Mouse (Mus musculus): ENCODE data around the gene Mdm4.
"Not testable (repeated sequence)": the region's sequence is repeated elsewhere in the genome, so short reads cannot be mapped to it uniquely, and the experiment has no call there.

Mdm4 gene

DNA sequence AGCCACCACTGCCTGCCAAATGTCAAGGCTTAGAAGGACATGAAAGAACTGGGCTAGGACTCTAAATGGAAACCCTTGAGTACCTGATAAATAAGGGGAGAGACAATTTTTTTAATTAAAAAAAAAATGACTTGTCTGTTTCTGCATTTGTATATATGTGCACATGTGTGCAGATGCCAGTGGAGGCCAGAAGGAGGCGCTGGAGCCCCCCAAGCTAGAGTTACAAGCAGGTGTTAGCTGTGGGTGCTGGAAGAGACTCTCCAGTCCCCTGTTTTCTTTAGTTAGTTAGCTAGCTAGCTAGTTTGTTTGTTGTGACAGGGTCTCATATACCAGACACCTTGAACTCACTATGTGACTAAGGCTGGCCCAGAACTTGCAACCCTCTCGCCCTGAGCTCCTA, 21.5 kb upstream of the Mdm4 start:
- no peak for DNase-seq (ENCODE audit: low spot score)

DNA sequence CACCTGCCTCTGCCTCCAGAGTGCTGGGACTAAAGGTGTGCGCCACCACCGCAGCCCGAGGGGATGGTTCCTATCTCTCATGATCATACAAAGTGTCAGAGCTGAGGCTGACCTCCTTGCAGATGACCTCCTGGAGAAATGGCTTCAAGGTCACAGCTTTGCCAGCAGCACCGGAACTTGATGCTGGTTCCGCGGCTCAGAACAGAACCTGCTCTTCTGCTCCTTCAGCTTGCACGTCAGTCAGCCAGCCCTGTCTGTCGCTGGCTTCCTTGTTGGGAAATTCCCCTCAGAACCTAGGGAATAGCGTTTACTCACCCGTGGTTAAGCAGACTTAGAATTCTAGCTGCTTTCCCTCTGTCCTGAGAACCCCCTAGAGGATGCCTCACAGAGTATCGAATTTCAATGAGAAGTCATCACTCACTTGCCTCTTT, 19.7 kb upstream of the Mdm4 start:
- no peak for DNase-seq (ENCODE audit: low spot score)

DNA sequence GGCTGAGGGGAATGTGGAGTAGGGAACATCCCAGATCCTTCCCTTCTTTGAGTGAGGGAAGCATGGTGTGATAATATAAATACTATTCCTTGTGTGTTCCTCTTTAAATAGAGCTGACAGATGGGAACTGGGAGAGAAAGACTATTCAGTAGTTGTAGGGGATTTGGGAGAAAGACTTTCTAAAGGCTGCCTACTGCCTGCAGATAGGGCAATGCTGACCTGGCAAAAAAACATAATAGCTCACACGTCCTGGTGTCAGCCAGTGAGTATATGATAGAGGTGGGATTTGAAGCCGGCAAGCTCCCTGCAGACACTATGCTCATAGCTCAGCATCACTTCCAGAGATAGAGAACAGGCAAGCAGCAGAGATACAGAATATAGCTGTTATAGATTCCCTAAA, 18.3 kb upstream of the Mdm4 start:
- DNase-seq (ENCODE audit: low spot score): no peak

DNA sequence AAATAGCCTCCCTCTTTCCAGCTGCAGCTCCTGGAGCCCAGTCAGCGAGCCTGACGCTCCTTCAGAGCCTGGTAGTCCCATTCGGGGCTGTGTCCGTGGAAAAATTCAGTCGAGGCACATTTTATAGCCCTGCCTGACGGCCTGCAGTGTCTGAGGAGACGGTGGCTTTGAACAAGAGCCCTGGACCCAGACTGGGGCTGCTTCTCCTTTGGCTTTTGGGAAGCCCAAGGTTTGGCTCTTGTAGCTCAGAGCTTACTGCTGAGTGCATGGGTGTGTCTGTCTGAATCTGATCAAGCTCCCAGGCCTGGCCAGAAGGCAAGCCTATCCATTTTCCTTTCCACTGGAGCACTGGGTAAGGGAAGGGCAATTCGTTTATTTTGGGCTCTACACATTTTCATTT, 17.2 kb upstream of the Mdm4 start:
- DNase-seq (ENCODE audit: low spot score): no peak

DNA sequence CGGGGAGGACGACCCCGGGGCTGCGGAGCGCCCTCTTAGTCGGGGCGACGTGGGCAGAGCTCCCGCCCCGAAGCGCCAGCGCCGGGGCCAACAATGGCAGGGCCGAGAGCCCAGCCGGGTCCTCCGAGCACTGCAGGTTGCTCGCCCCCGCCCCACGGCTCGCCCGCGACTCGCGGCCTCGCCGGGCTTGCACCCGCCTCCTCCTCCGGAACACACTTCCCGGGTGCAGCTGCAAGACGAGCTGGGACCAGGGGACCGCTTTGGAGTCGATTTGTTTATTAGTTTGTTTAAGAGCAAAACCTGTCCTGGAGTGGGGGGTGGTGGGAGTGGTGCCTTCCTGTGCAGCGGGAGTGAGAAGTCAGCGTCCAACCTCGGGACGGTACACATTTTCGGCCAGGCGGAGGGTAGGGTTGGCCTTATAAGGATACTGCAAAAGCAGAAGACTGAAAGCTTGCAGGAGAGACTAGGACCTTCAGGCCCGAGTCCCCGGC, 16.1 kb upstream of the Mdm4 start:
- DNase-seq (ENCODE audit: low spot score): peak; percentile 70

DNA sequence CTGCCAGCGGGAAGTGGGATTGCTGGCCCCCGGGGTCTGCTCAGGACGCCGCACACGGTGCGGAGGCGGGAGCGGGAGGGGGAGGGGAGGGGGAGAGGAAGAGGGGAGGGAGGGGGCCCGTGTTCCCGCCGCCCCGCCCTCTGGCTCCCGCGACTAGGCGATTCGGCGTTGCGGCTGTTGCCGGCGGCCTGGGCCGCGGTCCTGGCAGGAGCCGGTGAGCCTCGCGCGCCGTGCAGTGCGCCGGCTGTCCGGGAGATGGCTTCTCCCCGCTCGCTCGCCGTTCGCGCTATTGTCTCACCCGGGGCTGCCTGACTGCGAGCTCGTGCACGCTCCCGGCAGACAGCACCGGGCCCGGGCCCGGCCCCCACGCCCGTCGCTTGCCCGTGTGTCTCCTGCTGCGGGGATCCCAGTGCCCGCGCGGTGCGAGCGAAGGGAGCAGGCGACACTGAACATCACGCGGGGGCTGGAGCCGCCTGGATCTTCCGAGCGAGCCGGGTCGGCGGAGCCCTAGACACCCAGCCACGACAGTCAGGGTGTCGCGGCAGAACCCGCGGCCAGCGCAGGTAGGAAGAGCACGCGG, 15.6 kb upstream of the Mdm4 start:
- peak; percentile 84 for DNase-seq (ENCODE audit: low spot score)

DNA sequence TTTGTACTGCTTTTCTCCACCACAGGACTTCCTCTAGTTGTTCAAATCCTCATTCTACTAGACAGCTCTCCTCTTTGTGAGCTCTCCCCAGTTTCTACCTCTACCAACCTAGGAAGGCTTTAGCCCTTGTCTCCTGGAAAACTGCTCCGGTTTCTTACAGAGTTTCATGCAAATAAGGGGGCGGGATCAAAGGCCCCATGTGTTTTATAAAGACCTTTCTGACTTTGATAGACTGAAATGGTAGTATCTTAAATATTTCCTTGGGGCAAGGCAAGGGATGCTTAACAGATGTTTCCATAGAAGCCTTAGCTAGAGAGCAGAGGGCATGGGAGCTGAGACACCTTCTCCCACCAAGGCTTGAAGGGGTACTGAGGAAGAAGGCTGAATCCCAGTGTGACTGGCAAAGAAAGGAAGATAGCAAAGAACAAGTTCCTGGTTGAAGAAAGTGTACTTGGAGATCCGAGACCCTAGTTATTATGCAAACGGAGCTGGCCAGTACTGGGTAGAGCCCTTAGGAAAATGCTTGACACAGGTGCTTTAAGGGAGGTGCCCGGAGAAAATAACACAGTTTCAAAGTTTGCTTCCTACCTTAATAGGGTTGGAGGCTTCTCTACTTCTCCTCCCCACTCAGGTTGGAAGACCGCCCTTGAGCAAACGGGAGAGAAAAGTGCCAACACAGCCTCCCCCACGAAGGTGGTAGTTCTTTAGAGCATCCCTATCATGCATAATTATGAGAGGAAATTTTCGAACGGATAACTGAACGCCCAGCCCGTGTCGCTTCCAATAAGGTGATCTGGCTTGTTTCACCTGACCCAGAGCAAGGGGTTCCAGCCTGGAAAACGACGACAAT, 14.9 kb upstream of the Mdm4 start, which contains the start of gene Pik3c2b:
Gene Pik3c2b (plus strand): TSS at position 657 of the 850 bp plus-strand sequence.
- peak; percentile 22 for DNase-seq (ENCODE audit: low spot score)

DNA sequence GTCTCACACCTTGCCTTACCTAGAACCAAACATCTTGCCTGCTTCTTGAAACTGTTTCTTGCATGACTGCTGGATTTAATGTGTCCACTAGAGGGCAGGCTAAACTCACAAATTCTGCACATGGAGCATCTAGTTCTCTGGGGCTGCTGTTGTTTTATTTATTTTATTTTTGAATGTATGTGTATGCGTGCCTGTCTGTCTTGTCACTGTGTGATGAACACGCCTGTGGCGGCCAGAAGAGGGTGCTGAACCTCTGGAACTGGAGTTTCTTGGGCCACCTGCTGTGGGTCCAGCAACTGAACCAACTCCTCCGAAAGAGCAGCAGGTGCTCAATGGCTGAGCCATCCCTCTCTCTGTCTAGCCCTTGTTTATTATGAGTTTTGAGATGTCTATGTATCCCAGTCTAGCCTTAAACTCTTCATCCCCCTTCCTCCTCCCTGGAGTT, 9.2 kb upstream of the Mdm4 start:
- DNase-seq (ENCODE audit: low spot score): peak; percentile 85

DNA sequence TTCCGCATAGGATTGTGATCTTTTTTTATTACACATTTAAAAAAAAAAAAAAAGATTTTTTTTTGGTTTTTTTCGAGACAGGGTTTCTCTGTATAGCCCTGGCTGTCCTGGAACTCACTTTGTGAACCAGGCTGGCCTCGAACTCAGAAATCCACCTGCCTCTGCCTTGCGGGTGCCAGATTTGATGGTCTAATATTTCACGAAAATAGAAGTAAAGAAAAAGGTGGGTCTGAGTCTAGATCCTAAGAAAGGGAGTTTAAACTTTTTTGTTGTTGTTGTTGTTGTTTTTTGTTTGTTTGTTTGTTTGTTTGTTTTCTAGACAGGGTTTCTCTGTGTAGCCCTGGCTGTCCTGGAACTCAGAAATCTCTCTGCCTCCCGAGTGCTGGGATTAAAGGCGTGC, 4.3 kb upstream of the Mdm4 start:
- not testable (repeated sequence) for DNase-seq (ENCODE audit: low spot score)

DNA sequence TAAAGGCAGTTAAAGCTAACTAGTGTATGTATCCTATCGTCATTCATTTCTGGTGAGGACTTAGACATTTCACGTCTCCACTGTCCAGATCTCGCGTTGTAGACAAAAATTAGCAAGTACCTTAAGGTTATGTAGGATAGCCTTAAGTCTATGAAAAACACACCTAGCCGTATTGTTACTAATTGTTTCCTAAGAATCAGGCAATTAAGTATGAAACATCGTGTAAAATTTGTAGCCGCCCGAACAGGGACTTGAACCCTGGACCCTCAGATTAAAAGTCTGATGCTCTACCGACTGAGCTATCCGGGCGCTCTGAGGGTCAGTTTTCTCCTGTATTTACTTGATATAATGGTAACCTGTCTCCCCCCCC, 3.7 kb upstream of the Mdm4 start:
- DNase-seq (ENCODE audit: low spot score): peak; percentile 83

DNA sequence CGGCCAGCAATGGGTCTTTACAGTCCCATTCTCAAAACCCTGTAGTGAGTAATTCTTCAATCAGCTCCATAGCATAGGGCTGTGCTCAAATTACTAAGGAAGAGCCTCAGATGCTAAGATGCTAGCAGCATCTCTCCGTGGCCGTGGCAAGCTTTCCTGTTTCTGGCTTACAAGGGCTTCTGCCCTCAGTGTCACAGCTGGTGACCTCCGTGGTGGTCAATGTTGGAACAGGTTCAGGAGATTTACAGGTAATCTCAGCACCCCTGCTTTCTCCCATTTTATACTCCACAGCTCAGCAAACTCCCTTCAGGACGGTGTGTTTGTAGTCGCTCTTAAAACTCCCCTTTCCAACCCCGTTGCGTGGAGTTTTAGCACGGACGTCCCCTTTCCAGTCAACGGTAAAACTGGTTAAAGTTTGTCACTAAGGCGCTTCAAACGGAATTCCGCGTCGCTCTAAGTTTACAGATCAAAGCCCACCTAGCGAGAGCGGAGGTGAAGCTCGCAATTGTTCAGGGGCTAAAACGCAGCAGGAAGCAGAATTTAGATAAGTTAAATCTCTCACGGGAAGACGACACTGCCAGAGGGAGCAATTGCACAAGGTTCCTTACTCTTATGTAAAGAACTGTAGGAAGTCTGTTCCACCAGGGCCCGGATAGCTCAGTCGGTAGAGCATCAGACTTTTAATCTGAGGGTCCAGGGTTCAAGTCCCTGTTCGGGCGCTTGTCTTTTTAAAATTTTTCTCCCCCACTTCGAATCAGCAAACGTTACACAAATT, 3.1 kb upstream of the Mdm4 start:
- peak; percentile 94 for DNase-seq (ENCODE audit: low spot score)

DNA sequence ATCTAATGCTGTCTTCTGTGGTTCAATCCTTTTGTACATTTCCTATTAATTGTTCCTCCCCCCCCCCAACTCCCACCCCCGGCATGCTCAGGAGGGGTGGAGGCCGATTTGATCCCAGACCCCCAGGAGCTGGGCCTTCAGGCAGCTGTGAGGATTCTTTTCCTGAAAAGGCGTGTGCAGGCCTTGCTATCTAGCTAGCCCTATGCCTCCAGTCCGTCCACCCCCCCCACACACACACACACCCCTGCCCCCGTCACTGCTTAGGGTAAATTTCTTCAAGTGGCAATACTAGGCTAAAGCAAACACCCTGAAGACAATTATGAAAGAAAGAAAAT, 2.6 kb upstream of the Mdm4 start:
- no peak for DNase-seq (ENCODE audit: low spot score)

DNA sequence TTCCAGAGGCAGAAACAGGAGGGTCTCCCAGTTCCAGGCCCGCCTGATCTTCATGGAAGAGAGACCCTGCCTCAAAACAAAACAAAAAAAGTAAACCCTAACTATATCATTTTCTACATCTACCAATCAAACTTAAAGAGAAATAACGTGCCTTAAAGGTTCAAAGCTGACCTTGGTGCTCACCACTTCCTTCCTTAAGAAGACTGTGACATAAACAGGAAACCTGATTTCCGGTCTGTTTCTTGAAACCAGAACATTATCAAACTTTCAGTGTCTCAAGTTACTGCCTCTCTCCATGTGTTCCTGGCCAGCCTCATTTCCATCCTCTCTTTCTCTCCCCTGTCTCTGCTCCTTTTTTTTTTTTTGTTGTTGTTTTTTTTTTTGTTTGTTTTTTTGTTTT, 617 bp downstream of the Mdm4 start:
- no peak for DNase-seq (ENCODE audit: low spot score)

DNA sequence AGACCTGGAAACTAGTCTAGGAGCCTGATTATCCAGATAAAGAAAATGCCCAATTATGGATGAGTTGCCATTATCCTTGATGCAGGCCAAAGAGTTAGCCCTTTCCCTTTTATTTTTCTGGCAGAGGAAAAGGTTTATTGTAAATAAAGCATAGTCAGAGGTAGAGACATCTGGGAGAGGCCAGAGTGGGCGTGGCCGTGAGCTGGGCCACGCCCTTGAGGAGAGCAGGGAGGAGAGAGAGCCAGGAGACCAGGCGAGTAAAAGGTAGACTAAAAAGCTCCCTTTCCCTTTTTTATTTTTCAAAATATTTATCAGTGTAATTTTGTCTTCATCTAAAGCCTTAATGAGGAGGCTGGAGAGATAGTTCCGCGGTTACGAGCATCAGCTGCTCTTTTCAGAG, 2.4 kb downstream of the Mdm4 start:
- DNase-seq (ENCODE audit: low spot score): no peak

DNA sequence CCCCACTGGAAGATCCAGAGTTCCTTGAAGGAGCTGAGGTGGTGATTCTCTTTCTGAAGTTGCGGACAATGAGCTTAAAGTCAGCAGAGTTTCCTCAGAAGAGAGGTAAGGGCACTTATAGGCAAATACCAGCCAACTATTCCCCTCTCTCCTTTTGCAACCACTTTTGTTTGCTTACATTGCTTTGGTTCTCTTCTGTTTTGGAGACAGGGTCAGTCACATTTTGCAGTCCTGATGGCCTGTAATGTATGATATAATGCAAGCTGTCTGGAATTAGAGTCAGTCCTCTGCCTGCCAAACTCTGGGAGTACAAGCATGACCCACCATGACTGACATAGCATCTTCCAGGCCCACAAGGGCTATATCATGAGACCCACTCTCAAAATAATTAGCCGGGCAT, 3.2 kb downstream of the Mdm4 start:
- DNase-seq (ENCODE audit: low spot score): no peak

DNA sequence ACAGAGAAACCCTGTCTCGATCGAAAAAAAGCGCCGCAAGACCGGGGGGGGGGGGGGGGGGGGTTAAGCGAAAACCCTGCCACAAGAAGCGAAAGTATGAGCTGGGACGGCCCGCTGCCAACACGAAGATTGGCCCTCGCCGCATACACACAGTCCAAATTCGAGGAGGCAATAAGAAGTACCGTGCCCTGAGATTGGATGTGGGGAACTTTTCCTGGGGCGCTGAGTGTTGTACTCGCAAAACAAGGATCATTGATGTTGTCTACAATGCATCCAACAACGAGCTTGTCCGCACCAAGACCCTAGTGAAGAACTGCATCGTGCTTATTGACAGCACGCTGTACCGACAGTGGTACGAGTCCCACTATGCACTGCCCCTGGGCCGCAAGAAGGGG, 4.6 kb downstream of the Mdm4 start:
- peak; percentile 32 for DNase-seq (ENCODE audit: low spot score)

DNA sequence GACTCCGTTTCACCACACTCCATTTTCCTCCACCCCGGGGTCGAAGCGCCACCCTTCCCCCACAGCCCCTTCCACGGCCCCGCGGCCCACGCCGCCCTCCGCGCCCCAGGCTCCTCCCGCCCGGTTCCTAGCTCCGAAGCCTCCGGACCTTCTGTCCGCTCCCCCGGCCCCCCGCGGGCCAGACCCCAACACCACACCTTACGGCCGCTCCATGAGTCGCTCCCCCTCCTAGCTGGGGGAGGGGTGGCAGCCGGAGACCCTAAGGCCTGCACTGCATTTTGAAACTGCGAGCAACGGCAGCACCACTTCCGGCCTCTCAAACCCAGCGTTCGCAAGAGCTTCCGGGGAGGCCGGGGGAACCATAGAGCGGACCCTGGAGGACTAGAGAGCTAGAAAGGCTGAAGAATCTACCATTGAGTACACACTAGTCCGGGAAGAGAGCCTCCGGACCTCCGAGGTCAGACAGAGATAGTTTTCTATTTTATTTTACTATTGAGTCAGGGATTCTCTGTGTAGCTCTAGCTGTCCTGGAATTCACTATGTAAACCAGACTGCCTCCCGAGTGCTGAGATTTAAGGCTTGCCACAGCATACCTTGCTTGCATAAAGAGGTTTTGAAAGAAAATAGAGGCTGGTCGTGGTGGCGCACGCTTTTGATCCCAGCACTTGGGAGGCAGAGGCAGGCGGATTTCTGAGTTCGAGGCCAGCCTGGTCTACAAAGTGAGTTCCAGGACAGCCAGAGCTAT, 5.1 kb downstream of the Mdm4 start:
- peak; percentile 97 for DNase-seq (ENCODE audit: low spot score)

DNA sequence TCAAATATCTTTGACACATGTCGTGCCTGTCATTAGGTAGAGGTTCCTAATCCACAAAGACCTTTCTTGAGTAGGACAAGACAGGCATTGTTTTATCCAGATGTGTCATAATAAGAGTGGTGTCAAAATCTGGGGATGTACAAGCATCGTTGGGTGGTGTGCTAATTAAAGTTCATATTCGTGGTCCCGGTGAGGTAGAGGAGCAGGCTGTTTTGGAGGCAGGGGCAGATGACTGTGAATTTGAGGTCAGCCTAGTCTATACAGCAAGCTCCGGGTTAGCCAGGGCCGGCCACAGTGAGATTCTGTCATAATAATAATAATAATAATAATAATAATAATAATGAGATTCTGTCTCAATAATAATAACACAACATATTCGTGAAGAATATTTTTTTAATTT, 5.9 kb downstream of the Mdm4 start:
- DNase-seq (ENCODE audit: low spot score): peak; percentile 15

DNA sequence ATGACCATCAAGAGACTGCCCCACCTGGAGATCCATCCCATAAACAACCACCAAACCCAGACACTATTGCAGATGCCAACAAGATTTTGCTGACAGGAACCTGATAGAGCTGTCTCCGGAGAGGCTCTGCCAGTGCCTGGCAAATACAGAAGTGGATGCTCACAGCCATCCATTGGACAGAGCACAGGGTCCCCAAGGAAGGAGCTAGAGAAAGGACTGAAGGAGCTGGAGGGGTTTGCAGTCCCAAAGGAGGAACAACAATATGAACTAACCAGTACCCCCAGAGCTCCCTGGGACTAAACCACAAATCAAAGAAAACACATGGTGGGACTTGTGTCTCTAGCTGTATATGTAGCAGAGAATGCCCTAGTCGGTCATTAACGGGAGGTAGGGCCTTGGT, 6.6 kb downstream of the Mdm4 start:
- DNase-seq (ENCODE audit: low spot score): not testable (repeated sequence)

DNA sequence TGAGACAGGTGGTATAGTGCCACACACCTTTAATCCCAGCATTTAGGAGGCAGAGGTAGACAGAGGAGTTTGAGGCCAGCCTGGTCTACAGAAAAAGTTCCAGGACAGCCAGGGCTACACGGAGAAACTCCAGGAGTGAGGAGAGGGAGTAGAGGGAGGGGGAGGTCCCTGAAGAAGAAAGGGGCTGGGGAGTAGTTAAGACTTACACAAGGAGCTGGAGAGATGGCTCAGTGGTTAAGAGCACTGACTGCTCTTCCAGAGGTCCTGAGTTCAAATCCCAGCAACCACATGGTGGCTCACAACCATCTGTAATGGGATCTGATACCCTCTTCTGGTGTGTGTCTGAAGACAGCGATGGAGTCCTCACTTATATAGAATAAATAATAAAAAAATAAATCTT, 8.4 kb downstream of the Mdm4 start:
- not testable (repeated sequence) for DNase-seq (ENCODE audit: low spot score)

DNA sequence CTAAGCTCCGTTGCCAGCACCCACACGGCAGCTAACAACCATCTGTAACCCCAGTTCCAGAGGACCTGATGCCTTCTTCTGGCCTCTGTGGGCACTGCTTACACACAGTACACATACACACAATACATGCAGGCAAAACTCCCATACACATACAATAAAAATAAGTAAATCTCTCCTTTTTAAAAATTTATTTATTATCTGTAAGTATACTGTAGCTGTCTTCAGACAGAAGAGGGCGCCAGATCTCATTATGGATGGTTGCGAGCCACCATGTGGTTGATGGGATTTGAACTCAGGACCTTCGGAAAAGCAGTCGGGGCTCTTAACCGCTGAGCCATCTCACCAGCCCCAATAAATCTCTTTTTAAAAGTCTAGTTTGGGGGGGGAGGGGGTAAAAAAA, 9.0 kb downstream of the Mdm4 start:
- no peak for DNase-seq (ENCODE audit: low spot score)

Data from MN1 (cell line).